Comparison of ENCODE assay signal across 17 mouse cellular contexts in the genomic region with DNA sequence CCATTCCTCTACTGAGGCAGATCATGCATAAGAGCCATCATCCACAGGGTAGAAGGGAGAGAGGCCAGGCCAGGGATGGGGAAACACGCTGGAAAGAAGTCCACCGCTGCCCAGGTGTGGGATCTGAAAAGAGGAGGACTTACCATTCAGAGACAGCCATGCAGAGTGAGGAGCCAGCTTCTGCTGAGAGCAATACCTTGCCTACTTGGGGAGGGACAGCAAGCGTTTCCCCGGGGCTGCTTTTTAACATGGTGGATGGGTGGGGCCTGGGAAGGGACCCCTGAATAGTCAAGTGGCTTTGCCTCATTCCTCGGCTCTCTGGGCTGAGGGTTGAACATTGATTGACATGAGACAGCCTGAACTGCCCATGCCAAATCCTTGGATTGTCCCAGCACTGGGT.
DNase-seq lines count a peak whose midpoint lies in the region; ATAC-seq and TF ChIP-seq lines count a peak whose summit lies in the region.
"Had no signal": no experiment of that assay in that cellular context is flagged by ENCODE, and none has a peak within 500 bp of the region (broad histone marks: within the 10 kb centered on the region; RNA-seq: fewer than 3 reads in every experiment).

No protein-coding gene starts in this region.

- ATAC-seq in embryonic facial prominence, embryonic 12.5 days (ENCODE audit: insufficient number of reproducible peaks, insufficient read depth, low FRiP score, low TSS enrichment), result no peak
- ATAC-seq: forebrain, embryonic 15.5 days had no signal

- intact Hi-C loops in gastrocnemius, adult 2 months (cut with DNase I), result no loop called here

- H3K9ac ChIP-seq in embryonic facial prominence, embryonic 12.5 days, result no peak overlapping the region
- H3K9ac ChIP-seq: forebrain, embryonic 15.5 days; hindbrain, embryonic 13.5 days had no signal

- H3K27me3 ChIP-seq in embryonic facial prominence, embryonic 12.5 days, result no peaks in the 10 kb centered on the region
- H3K27me3 ChIP-seq: forebrain, embryonic 15.5 days; hindbrain, embryonic 13.5 days had no signal

- WGBS in embryonic facial prominence, embryonic 12.5 days, result 72% methylated on average over 5 of the region's 5 CpGs

- no peak overlapping the region for H3K27ac ChIP-seq in gastrocnemius, adult 2 months
- H3K27ac ChIP-seq in embryonic facial prominence, embryonic 12.5 days, result peak overlapping the region; percentile 69
- H3K27ac ChIP-seq: forebrain, embryonic 15.5 days; heart, embryonic 10.5 days; hindbrain, embryonic 13.5 days had no signal

- no peaks in the 10 kb centered on the region for H3K36me3 ChIP-seq in embryonic facial prominence, embryonic 12.5 days
- H3K36me3 ChIP-seq: forebrain, embryonic 15.5 days; heart, embryonic 10.5 days; hindbrain, embryonic 13.5 days had no signal

- TF ChIP-seq CTCF in gastrocnemius, adult 2 months (IDR thresholded peaks at IDR 0.05), result no peak

- H3K4me3 ChIP-seq in gastrocnemius, adult 2 months, result no peak overlapping the region
- no peak overlapping the region for H3K4me3 ChIP-seq in embryonic facial prominence, embryonic 12.5 days
- H3K4me3 ChIP-seq: forebrain, embryonic 15.5 days; heart, embryonic 10.5 days; hindbrain, embryonic 13.5 days had no signal

- H3K4me2 ChIP-seq in embryonic facial prominence, embryonic 12.5 days (replicated peaks), result no peak overlapping the region
- H3K4me2 ChIP-seq: forebrain, embryonic 15.5 days; hindbrain, embryonic 13.5 days had no signal

- peaks cover 46% of the 10 kb centered on the region for H3K4me1 ChIP-seq in embryonic facial prominence, embryonic 12.5 days
- H3K4me1 ChIP-seq: forebrain, embryonic 15.5 days had no signal

- no peaks in the 10 kb centered on the region for H3K9me3 ChIP-seq in embryonic facial prominence, embryonic 12.5 days
- H3K9me3 ChIP-seq: forebrain, embryonic 15.5 days; heart, embryonic 10.5 days; hindbrain, embryonic 13.5 days had no signal

- peak; percentile 3 for DNase-seq in gastrocnemius, adult 2 months
- no peak for DNase-seq in gastrocnemius, adult 18-20 months (ENCODE audit: low spot score)
- DNase-seq in kidney, postnatal 25 days, result peak; percentile 1 to 16
- DNase-seq in kidney, postnatal 36 days, result no peak
- peak; percentile 2 for DNase-seq in thymus, postnatal 4 days
- DNase-seq in thymus, postnatal 0 days (ENCODE audit: low spot score), result no peak
- no peak for DNase-seq in layer of hippocampus, adult 9-11 months
- DNase-seq: cerebellum, adult 11 months; cerebellum, adult 8-10 months; embryo, embryonic 11 days; gastrocnemius, postnatal 25 days; heart, postnatal 10 days; heart, postnatal 4 days had no signal

Comparison
In these comparisons a context has a peak if more than half of its experiments do, and no peak if none do; other contexts are left out.
1. DNase-seq: peak in gastrocnemius, adult 2 months (single experiment), kidney, postnatal 25 days (2 of 2) and thymus, postnatal 4 days (single experiment); none in gastrocnemius, adult 18-20 months (single experiment), kidney, postnatal 36 days (0 of 2), thymus, postnatal 0 days (single experiment) and layer of hippocampus, adult 9-11 months (single experiment).